Mouse (Mus musculus): ENCODE measurements around the gene Ostm1. TPM values are rescaled to one million over a fixed set of nuclear protein-coding genes. Genes with fewer than 3 reads are reported as not detected.

Ostm1 gene
- polyA plus RNA-seq, 1 experiment = 13.0 TPM

DNA sequence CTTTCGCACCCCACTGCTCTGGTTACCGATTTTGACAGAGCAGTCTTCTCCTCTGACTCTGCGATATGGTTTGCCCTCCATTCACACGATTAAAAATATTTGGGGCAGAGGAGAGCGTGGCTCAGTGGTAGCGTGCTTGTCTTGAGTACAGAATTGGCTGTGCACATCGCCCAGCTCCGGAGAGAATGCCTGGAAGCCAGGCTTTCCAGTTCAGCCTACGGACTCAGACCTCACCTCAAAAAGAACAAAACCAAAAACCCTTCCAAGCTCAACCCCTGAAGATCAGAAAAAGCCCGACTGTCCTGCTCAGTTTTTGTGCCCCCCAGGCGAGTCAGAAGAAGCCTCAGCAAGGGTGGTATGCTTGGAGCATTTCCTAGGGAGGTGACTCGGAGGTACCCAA, 29.5 kb downstream of the Ostm1 start:
- Histone ChIP-seq H3K27me3 (ENCODE audit: control insufficient read depth, insufficient read depth, low read length) (peaks cover 43% of the 10 kb centered on the region), H3K27ac (ENCODE audit: insufficient read depth, low read depth, low read length) (no peak overlapping the region), H3K4me3 (ENCODE audit: low read depth, low read length) (no peak overlapping the region), H3K4me1 (ENCODE audit: control insufficient read depth, insufficient read depth, insufficient read length, low read length) (no peaks in the 10 kb centered on the region), H3K36me3 (ENCODE audit: control insufficient read depth, insufficient read depth, low read length) (no peaks in the 10 kb centered on the region)
- 20% methylated on average over 12 of the region's 12 CpGs for WGBS
- TF ChIP-seq POLR2A (IDR thresholded peaks at IDR 0.05; ENCODE audit: low read depth, low read length) (no peak), CTCF (IDR thresholded peaks at IDR 0.05; ENCODE audit: extremely low read depth, insufficient read length, insufficient replicate concordance, low read depth, low read length) (no peak)

DNA sequence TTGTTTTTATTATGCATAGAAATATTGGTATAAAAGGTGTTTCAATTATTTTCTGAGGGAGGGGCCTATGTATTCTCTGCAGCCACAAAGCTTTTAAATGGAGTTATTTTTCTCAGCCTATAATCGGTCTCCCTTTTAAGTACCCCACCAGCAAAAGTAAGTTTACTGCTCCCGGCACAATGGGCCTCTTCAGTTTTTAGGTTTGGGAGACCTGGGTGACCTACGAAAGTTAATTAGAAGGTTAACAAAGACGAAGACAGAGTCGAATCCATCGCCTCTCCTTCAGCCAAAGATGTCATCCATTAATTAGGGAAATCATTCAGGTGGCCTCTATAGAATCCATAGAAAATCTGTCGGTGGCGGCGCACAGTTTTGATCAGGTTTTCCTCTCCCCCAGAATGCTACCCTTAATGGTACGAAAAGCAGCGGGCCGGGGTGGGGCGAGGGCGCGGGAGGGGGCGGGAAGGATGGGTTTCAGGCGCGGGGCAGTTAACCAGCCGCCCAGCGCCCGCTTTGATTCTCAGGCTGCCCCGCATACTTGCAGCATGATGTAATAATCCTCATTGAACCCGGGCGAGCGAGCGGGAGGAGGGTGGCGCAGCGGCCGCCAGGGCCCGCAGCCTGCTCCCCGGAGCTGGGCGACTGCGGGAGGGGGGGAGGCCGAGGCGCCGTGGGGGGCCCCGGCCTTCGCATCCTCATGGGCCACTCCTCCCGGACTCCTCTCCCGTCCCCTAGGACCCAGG, 30.2 kb downstream of the Ostm1 start:
- H3K4me1 ChIP-seq (ENCODE audit: control insufficient read depth, insufficient read depth, insufficient read length, low read length) = no peaks in the 10 kb centered on the region
- peaks cover 43% of the 10 kb centered on the region for H3K27me3 ChIP-seq (ENCODE audit: control insufficient read depth, insufficient read depth, low read length)
- TF ChIP-seq CTCF (IDR thresholded peaks at IDR 0.05; ENCODE audit: extremely low read depth, insufficient read length, insufficient replicate concordance, low read depth, low read length) = no peak
- no peak for TF ChIP-seq POLR2A (IDR thresholded peaks at IDR 0.05; ENCODE audit: low read depth, low read length)
- H3K27ac ChIP-seq (ENCODE audit: insufficient read depth, low read depth, low read length) = no peak overlapping the region
- H3K36me3 ChIP-seq (ENCODE audit: control insufficient read depth, insufficient read depth, low read length) = no peaks in the 10 kb centered on the region
- H3K4me3 ChIP-seq (ENCODE audit: low read depth, low read length) = peak overlapping the region; percentile 7; the same call in 1 of the 2 replicates
- WGBS = 4% methylated on average over 40 of the region's 40 CpGs

DNA sequence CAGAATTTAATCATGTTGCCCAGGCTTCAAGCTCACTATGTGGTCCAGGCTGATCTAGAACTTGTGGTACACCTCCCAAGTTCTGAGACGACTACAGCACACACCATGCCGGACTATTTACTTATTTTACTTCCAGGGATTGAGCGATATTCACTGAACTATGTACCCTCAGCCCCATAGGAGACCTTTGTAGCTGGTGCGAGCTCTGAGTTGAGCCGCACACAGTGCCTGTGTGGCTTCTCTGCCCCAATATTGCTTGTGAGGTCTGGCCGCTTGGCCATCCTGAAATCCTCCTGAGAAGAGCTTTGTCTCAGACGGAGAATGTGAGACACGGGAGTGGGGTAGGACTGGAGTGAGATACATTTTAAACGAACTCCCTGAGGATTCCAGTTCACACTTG, 31.1 kb downstream of the Ostm1 start:
- no peaks in the 10 kb centered on the region for H3K36me3 ChIP-seq (ENCODE audit: control insufficient read depth, insufficient read depth, low read length)
- 17% methylated on average over 9 of the region's 9 CpGs for whole genome bisulfite sequencing
- no peak overlapping the region for H3K27ac ChIP-seq (ENCODE audit: insufficient read depth, low read depth, low read length)
- no peaks in the 10 kb centered on the region for H3K4me1 ChIP-seq (ENCODE audit: control insufficient read depth, insufficient read depth, insufficient read length, low read length)
- H3K4me3 ChIP-seq (ENCODE audit: low read depth, low read length) = no peak overlapping the region
- peaks cover 43% of the 10 kb centered on the region for H3K27me3 ChIP-seq (ENCODE audit: control insufficient read depth, insufficient read depth, low read length)
- TF ChIP-seq CTCF (IDR thresholded peaks at IDR 0.05; ENCODE audit: extremely low read depth, insufficient read length, insufficient replicate concordance, low read depth, low read length) (no peak), POLR2A (IDR thresholded peaks at IDR 0.05; ENCODE audit: low read depth, low read length) (no peak)

DNA sequence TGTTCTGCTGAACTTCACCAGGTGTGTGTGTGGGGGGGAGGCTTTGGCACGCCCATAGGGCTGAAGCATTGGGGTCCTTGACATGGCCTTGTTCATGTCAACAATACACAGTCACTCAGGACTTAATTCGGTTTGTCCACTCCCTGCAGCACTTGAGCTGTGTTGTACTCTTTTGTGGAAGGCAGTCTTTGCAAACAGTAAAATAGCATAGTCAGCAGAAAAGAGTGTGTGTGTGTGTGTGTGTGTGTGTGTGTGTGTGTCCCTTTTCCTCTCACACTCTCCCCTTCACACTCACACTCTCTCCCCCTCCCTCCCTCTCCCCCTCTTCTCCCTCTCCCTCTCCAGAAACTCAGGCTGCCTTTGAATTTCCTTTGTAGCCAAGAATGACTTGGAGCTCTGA, 34.7 kb downstream of the Ostm1 start:
- WGBS = 37% methylated on average over 2 of the region's 2 CpGs
- H3K27me3 ChIP-seq (ENCODE audit: control insufficient read depth, insufficient read depth, low read length) = peaks cover 29% of the 10 kb centered on the region

DNA sequence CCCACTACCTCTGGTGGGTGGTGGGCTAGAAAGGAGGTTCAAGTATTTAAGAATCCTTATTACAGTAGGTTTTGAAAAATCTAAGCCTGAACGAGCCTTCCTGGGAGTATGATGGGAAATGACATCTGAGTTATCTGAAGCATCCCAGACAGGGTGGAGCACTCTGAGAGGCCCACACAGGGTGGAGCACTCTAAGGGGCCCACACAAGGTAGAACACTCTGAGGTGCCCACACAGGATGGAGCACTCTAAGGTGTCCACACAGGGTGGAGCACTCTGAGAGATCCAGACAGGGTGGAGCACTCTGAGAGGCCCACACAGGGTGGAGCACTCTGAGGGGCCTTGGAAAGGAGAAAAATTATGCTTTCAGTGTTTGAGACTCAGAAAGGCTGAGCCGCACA, 42.3 kb downstream of the Ostm1 start:
- no peaks in the 10 kb centered on the region for H3K36me3 ChIP-seq (ENCODE audit: control insufficient read depth, insufficient read depth, low read length)
- TF ChIP-seq POLR2A (IDR thresholded peaks at IDR 0.05; ENCODE audit: low read depth, low read length) (no peak), CTCF (IDR thresholded peaks at IDR 0.05; ENCODE audit: extremely low read depth, insufficient read length, insufficient replicate concordance, low read depth, low read length) (no peak)
- no peaks in the 10 kb centered on the region for H3K4me1 ChIP-seq (ENCODE audit: control insufficient read depth, insufficient read depth, insufficient read length, low read length)
- H3K27me3 ChIP-seq (ENCODE audit: control insufficient read depth, insufficient read depth, low read length) = peaks cover 20% of the 10 kb centered on the region
- 61% methylated on average over 2 of the region's 2 CpGs for WGBS
- no peak overlapping the region for H3K27ac ChIP-seq (ENCODE audit: insufficient read depth, low read depth, low read length)
- H3K4me3 ChIP-seq (ENCODE audit: low read depth, low read length) = no peak overlapping the region

More for the DNA sequence above, 34.7 kb downstream of the Ostm1 start:
- no peaks in the 10 kb centered on the region for H3K4me1 ChIP-seq (ENCODE audit: control insufficient read depth, insufficient read depth, insufficient read length, low read length)
- H3K27ac ChIP-seq (ENCODE audit: insufficient read depth, low read depth, low read length) = no peak overlapping the region
- TF ChIP-seq POLR2A (IDR thresholded peaks at IDR 0.05; ENCODE audit: low read depth, low read length) (no peak), CTCF (IDR thresholded peaks at IDR 0.05; ENCODE audit: extremely low read depth, insufficient read length, insufficient replicate concordance, low read depth, low read length) (no peak)
- H3K4me3 ChIP-seq (ENCODE audit: low read depth, low read length) = no peak overlapping the region
- no peaks in the 10 kb centered on the region for H3K36me3 ChIP-seq (ENCODE audit: control insufficient read depth, insufficient read depth, low read length)

DNA sequence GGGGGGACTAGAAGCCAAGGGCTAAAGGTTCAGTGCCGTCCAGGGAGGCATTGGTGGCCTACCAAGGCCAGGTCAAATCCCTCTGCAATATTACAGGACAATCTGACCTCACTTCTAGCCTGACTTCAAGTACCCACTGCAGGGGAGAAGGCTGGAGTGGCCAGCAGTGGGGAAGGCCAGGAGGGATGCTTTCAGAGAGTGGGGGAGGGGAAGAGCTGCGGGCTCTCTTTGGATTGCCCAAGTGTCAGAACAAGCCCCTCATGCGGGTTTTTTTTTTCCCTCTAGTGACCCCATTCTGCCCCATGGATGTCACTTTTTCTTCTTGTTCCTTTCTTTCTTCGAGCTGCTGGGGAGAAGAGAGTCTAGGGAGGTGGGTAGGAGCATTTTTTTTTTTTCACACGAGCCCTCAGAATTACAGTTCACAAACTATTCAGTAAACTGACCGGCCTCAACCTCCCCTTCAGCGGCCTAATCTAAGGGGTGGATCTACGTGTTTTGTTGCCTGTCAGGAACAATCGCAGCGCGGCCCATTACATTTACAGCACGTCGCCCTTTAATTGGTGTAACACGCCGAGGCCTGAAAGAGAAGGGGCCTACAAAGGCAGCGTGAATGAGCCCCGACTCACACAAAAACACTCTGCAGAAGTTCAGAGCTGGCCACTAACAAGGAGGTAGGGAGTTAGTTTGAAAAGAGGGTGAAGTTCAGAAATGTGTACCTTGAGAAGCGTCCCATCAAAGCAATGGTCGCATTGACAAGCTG, 47.2 kb downstream of the Ostm1 start:
- TF ChIP-seq CTCF (IDR thresholded peaks at IDR 0.05; ENCODE audit: extremely low read depth, insufficient read length, insufficient replicate concordance, low read depth, low read length) (no peak), POLR2A (IDR thresholded peaks at IDR 0.05; ENCODE audit: low read depth, low read length) (no peak)
- Histone ChIP-seq H3K27ac (ENCODE audit: insufficient read depth, low read depth, low read length) (no peak overlapping the region), H3K4me3 (ENCODE audit: low read depth, low read length) (no peak overlapping the region), H3K36me3 (ENCODE audit: control insufficient read depth, insufficient read depth, low read length) (no peaks in the 10 kb centered on the region), H3K4me1 (ENCODE audit: control insufficient read depth, insufficient read depth, insufficient read length, low read length) (peaks cover 13% of the 10 kb centered on the region), H3K27me3 (ENCODE audit: control insufficient read depth, insufficient read depth, low read length) (peaks cover 64% of the 10 kb centered on the region)
- WGBS = 12% methylated on average over 19 of the region's 19 CpGs
